22 mouse cellular contexts compared by ENCODE assay signal in genomic region chr1:71397635-71398034, GRCm38 (mm10). TPM values are rescaled to one million over a fixed set of nuclear protein-coding genes. Genes with fewer than 3 reads are reported as not detected.
"Had no signal": no experiment of that assay in that cellular context is flagged by ENCODE, and none has a peak within 500 bp of the region (broad histone marks: within the 10 kb centered on the region; RNA-seq: fewer than 3 reads in every experiment).

No protein-coding gene starts in this region.

- H3K4me3 ChIP-seq: kidney, embryonic 15.5 days; left cerebral cortex, adult 2 months; limb, embryonic 12.5 days; liver, embryonic 13.5 days; midbrain, embryonic 12.5 days; midbrain, embryonic 15.5 days; neural tube, embryonic 12.5 days; neural tube, embryonic 15.5 days had no signal

- H3K27me3 ChIP-seq: kidney, embryonic 15.5 days; limb, embryonic 12.5 days; liver, embryonic 13.5 days; midbrain, embryonic 12.5 days; midbrain, embryonic 15.5 days; neural tube, embryonic 12.5 days; neural tube, embryonic 15.5 days had no signal

- ATAC-seq: intestine, postnatal 0 days; midbrain, embryonic 15.5 days had no signal

- H3K4me2 ChIP-seq: kidney, embryonic 15.5 days; limb, embryonic 12.5 days; liver, embryonic 13.5 days; midbrain, embryonic 12.5 days; midbrain, embryonic 15.5 days; neural tube, embryonic 12.5 days; neural tube, embryonic 15.5 days had no signal

- H3K36me3 ChIP-seq: kidney, embryonic 15.5 days; limb, embryonic 12.5 days; liver, embryonic 13.5 days; midbrain, embryonic 12.5 days; midbrain, embryonic 15.5 days; neural tube, embryonic 12.5 days; neural tube, embryonic 15.5 days had no signal

- H3K9me3 ChIP-seq: kidney, embryonic 15.5 days; limb, embryonic 12.5 days; liver, embryonic 13.5 days; midbrain, embryonic 12.5 days; midbrain, embryonic 15.5 days; neural tube, embryonic 12.5 days; neural tube, embryonic 15.5 days had no signal

- H3K4me1 ChIP-seq: kidney, embryonic 15.5 days; limb, embryonic 12.5 days; liver, embryonic 13.5 days; midbrain, embryonic 12.5 days; midbrain, embryonic 15.5 days; neural tube, embryonic 12.5 days; neural tube, embryonic 15.5 days had no signal

- H3K9ac ChIP-seq: kidney, embryonic 15.5 days; limb, embryonic 12.5 days; liver, embryonic 13.5 days; midbrain, embryonic 12.5 days; midbrain, embryonic 15.5 days; neural tube, embryonic 12.5 days; neural tube, embryonic 15.5 days had no signal

- H3K27ac ChIP-seq: kidney, embryonic 15.5 days; left cerebral cortex, adult 2 months; limb, embryonic 12.5 days; liver, embryonic 13.5 days; midbrain, embryonic 12.5 days; midbrain, embryonic 15.5 days; neural tube, embryonic 12.5 days; neural tube, embryonic 15.5 days had no signal

- DNase-seq: kidney, adult 2 months; kidney, postnatal 10 days; kidney, postnatal 36 days; layer of hippocampus, postnatal 36 days; liver; liver, embryonic 13.5 days; right cerebral cortex, adult 18-20 months; right cerebral cortex, postnatal 14 days; right cerebral cortex, postnatal 4 days; thymus, adult 18-20 months; thymus, postnatal 36 days had no signal

RNA-seq across cellular contexts. Expression of gene Abca12, which starts 17.1 kb away (rescaled TPM):
- polyA plus RNA-seq: kidney, adult 2 months; liver, embryonic 13.5 days; liver, embryonic 16.5 days; stomach, embryonic 14.5 days; urinary bladder, adult 2 months had no signal
